Mouse (Mus musculus) ES-E14 (cell line): ENCODE results near the gene Toe1. TPM values are rescaled to one million over a fixed set of nuclear protein-coding genes. Genes with fewer than 3 reads are reported as not detected.
A peak's percentile ranks its signal among the peaks of the same experiment; 100 is the strongest.

Experiments
- DNase-seq: peaks from one replicate; pipeline ENCODE4 v3.0.0-alpha.2; 2013; ENCODE audit warnings: low read depth, low spot score
- H3K27ac ChIP-seq: 2 replicates; pipeline ENCODE4 v1.5.1; 2012; ENCODE audit warnings: low read depth, mild to moderate bottlenecking, low read length, moderate library complexity, mixed read lengths; ENCODE audit not compliant: poor library complexity, insufficient read depth, severe bottlenecking
- H3K36me3 ChIP-seq: 2 replicates; pipeline ENCODE4 v1.6.1; 2012; ENCODE audit warnings: mild to moderate bottlenecking, low read length, moderate library complexity, mixed read lengths; ENCODE audit not compliant: control insufficient read depth, poor library complexity, insufficient read depth, severe bottlenecking
- H3K4me1 ChIP-seq, 2 experiments: fragments of 150-350 bp in 1 of 2; sonication (generic) in 1 of 2; 2 replicates each; pipeline ENCODE4 v1.6.1; 2012; ENCODE audit warnings: low read length in 2 of 2, mild to moderate bottlenecking in 1 of 2, mixed read lengths in 1 of 2; ENCODE audit not compliant: control insufficient read depth in 2 of 2, insufficient read depth in 2 of 2, poor library complexity in 1 of 2
- H3K4me3 ChIP-seq, 2 experiments: fragments of 150-350 bp in 1 of 2; sonication (generic) in 1 of 2; 2 replicates each; pipeline ENCODE4 v1.5.1; 2012; ENCODE audit warnings: low read length in 2 of 2, low read depth in 1 of 2, mild to moderate bottlenecking in 1 of 2, mixed read lengths in 1 of 2; ENCODE audit not compliant: insufficient read depth in 1 of 2, poor library complexity in 1 of 2, severe bottlenecking in 1 of 2
- H3K9ac ChIP-seq: 2 replicates; pipeline ENCODE4 v1.6.1; 2012; ENCODE audit warnings: low read depth, mild to moderate bottlenecking, low read length, mixed read lengths; ENCODE audit not compliant: poor library complexity, insufficient read depth, severe bottlenecking
- H3K9me3 ChIP-seq: fragments of 150-350 bp; sonication (generic); 2 replicates; pipeline ENCODE4 v1.6.1; 2012; ENCODE audit warnings: low read depth, mild to moderate bottlenecking, low read length; ENCODE audit not compliant: control insufficient read depth, insufficient read depth
- CHD2 ChIP-seq: IDR thresholded peaks from 2 replicates; pipeline ENCODE4 v1.6.1; 2014; ENCODE audit warnings: mild to moderate bottlenecking, low read depth, low read length, inconsistent platforms
- HCFC1 ChIP-seq: IDR thresholded peaks from 2 replicates; pipeline ENCODE4 v1.6.1; 2012; ENCODE audit warnings: low read length, inconsistent platforms, borderline replicate concordance; ENCODE audit not compliant: insufficient read depth
- MAFK ChIP-seq: IDR thresholded peaks from 2 replicates; pipeline ENCODE4 v1.6.1; 2014; ENCODE audit warnings: mild to moderate bottlenecking, low read depth, low read length, inconsistent platforms; ENCODE audit not compliant: insufficient read depth
- ZC3H11A ChIP-seq: IDR thresholded peaks from 2 replicates; pipeline ENCODE4 v1.6.1; 2012; ENCODE audit warnings: low read depth, mild to moderate bottlenecking, inconsistent platforms, low read length, borderline replicate concordance
- ZNF384 ChIP-seq: IDR thresholded peaks from 2 replicates; pipeline ENCODE4 v1.6.1; 2012; ENCODE audit warnings: low read depth, low read length, inconsistent platforms
- in situ Hi-C, 2 experiments: fragments of 600-800 bp; cut with MboI; formaldehyde crosslinking; loops; one replicate each; pipeline ENCODE4 v1.15.1; 2025; ENCODE audit warnings: low sequenced_read_pairs in 2 of 2, inconsistent platforms in 1 of 2; ENCODE audit not compliant: unreplicated experiment in 2 of 2
- total RNA-seq: library from RNA; depleted of rRNA; stranded (reverse); fragments of 300-350 nt; gene quantifications from 2 replicates; pipeline ENCODE4 v1.2.3, GENCODE M21; 2012

Gene Toe1
- total RNA-seq, 1 experiment = 47.4 TPM

GRCm38 (mm10) chr4:116829364-116830069 is 22.1 kb upstream of the Toe1 start:
- Histone ChIP-seq H3K4me1 (peaks cover 2 to 8% of the 10 kb centered on the region in 2 experiments; a peak in 1 of 4 replicates), H3K9ac (no peak overlapping the region), H3K9me3 (no peaks in the 10 kb centered on the region), H3K36me3 (no peaks in the 10 kb centered on the region), H3K4me3 (no peak overlapping the region), H3K27ac (no peak overlapping the region)
- no peak for TF ChIP-seq ZNF384
- no peak for TF ChIP-seq HCFC1
- no peak for TF ChIP-seq CHD2
- DNase-seq = no peak
- in situ Hi-C loops = loop anchor here in 1 of 2 experiments (10.0 kb wide), 1 partner anchor 165 kb away; the partner anchor contains the start of genes Hectd3 and Urod

GRCm38 (mm10) chr4:116827819-116828218 is 20.4 kb upstream of the Toe1 start:
- TF ChIP-seq CHD2 (no peak), ZC3H11A (peak; percentile 73; the same call in 1 of the 2 replicates), HCFC1 (no peak), MAFK (no peak), ZNF384 (no peak)
- Histone ChIP-seq H3K4me1 (peaks cover 2 to 13% of the 10 kb centered on the region in 2 experiments; a peak in 2 of 4 replicates), H3K9ac (no peak overlapping the region), H3K4me3 (no peak overlapping the region), H3K36me3 (no peaks in the 10 kb centered on the region), H3K27ac (no peak overlapping the region), H3K9me3 (no peaks in the 10 kb centered on the region)
- no peak for DNase-seq
- in situ Hi-C loops = loop anchor here in 1 of 2 experiments (10.0 kb wide), 1 partner anchor 167 kb away; the partner anchor contains the start of genes Hectd3 and Urod

- Histone ChIP-seq H3K4me3 (peak overlapping the region; percentile 63 to 69), H3K9me3 (no peaks in the 10 kb centered on the region), H3K36me3 (no peaks in the 10 kb centered on the region), H3K9ac (peak overlapping the region; percentile 84), H3K4me1 (peaks cover 0 to 9% of the 10 kb centered on the region in 2 experiments; a peak in 3 of 4 replicates), H3K27ac (peak overlapping the region; percentile 81)
- TF ChIP-seq HCFC1 = 0 out of 2 replicates have a peak, but pooled peaks have one; percentile 16
- TF ChIP-seq CHD2 = no peak
- TF ChIP-seq ZC3H11A = no peak
- DNase-seq = no peak
- in situ Hi-C loops = loop anchor here (5.0 to 25.0 kb wide), 3 partner anchors 168 to 313 kb away; partner anchors contain the start of genes Urod (in 2 of the 2), Btbd19 (in 1 of the 2), Hectd3 (in 1 of the 2) and Plk3 (in 1 of the 2)
Observed at GRCm38 (mm10) chr4:116824541-116825004, 17.1 kb upstream of the Toe1 start.

- Histone ChIP-seq H3K9me3 (no peaks in the 10 kb centered on the region), H3K27ac (no peak within 1 kb of the TSS), H3K4me1 (peaks cover 0 to 11% of the 10 kb centered on the region in 2 experiments; a peak in 3 of 4 replicates), H3K9ac (peak within 1 kb of the TSS; percentile 70), H3K36me3 (peaks cover 15% of the 10 kb centered on the region; the same call in 1 of the 2 replicates), H3K4me3 (peak within 1 kb of the TSS; percentile 62 to 75)
- TF ChIP-seq MAFK = no peak
- peak; percentile 80 for TF ChIP-seq ZNF384
- in situ Hi-C loops = loop anchor here (5.0 to 25.0 kb wide), 3 partner anchors 171 to 316 kb away; partner anchors contain the start of genes Urod (in 2 of the 2), Btbd19 (in 1 of the 2), Hectd3 (in 1 of the 2) and Plk3 (in 1 of the 2)
- no peak for DNase-seq
Observed at GRCm38 (mm10) chr4:116821694-116822016, 14.2 kb upstream of the Toe1 start, which contains the start of gene Hpdl. Gene Hpdl, minus strand, starts transcription at chr4:116821707.
